Mouse (Mus musculus) limb, embryonic 14.5 days (tissue): ENCODE data around the gene Plekhs1. TPM values are rescaled to one million over a fixed set of nuclear protein-coding genes. Genes with fewer than 3 reads are reported as not detected.
"Not testable (repeated sequence)": the region's sequence is repeated elsewhere in the genome, so short reads cannot be mapped to it uniquely, and the experiment has no call there.

ENCODE experiments used
- ATAC-seq: fragments of 200-750 bp; cut with Nextera tagmentation; 2 replicates; pipeline ENCODE4 v1.8.0; 2017; ENCODE audit warnings: low read depth, moderate number of reproducible peaks, moderate TSS enrichment; ENCODE audit not compliant: low FRiP score
- DNase-seq: peaks from one replicate; pipeline ENCODE4 v3.0.0-alpha.2; 2015; ENCODE audit warnings: low spot score
- H3K27ac ChIP-seq: fragments of 300-500 bp; sonication (generic); replicated peaks from 2 replicates; pipeline ENCODE4 v1.5.1; 2014; ENCODE audit warnings: low read depth, mild to moderate bottlenecking, low read length, moderate library complexity, mixed read lengths
- H3K27me3 ChIP-seq: fragments of 300-500 bp; sonication (generic); 2 replicates; pipeline ENCODE4 v1.6.1; 2014; ENCODE audit warnings: low read length, mixed read lengths; ENCODE audit not compliant: control insufficient read depth, insufficient read depth
- H3K36me3 ChIP-seq: fragments of 300-500 bp; sonication (generic); 2 replicates; pipeline ENCODE4 v1.6.1; 2014; ENCODE audit warnings: mild to moderate bottlenecking, low read length, moderate library complexity, mixed read lengths; ENCODE audit not compliant: control insufficient read depth, insufficient read depth
- H3K4me1 ChIP-seq: fragments of 300-500 bp; sonication (generic); 2 replicates; pipeline ENCODE4 v1.6.1; 2014; ENCODE audit warnings: antibody characterized with exemption, low read length, mixed read lengths; ENCODE audit not compliant: control insufficient read depth, insufficient read depth
- H3K4me2 ChIP-seq: fragments of 300-500 bp; sonication (generic); replicated peaks from 2 replicates; pipeline ENCODE4 v1.6.1; 2014; ENCODE audit warnings: low read depth, mild to moderate bottlenecking, low read length, moderate library complexity; ENCODE audit not compliant: severe bottlenecking
- H3K4me3 ChIP-seq: fragments of 300-500 bp; sonication (generic); replicated peaks from 2 replicates; pipeline ENCODE4 v1.5.1; 2014; ENCODE audit warnings: low read length
- H3K9ac ChIP-seq: fragments of 300-500 bp; sonication (generic); 2 replicates; pipeline ENCODE4 v1.6.1; 2014; ENCODE audit warnings: mild to moderate bottlenecking, low read depth, low read length, moderate library complexity; ENCODE audit not compliant: severe bottlenecking
- H3K9me3 ChIP-seq: fragments of 300-500 bp; sonication (generic); 2 replicates; pipeline ENCODE4 v1.6.1; 2016; ENCODE audit warnings: low read length; ENCODE audit not compliant: control insufficient read depth
- POLR2A ChIP-seq: fragments of 200-500 bp; IDR thresholded peaks from 2 replicates; pipeline ENCODE4 v1.8.0; 2012; ENCODE audit warnings: inconsistent platforms, mild to moderate bottlenecking, moderate library complexity, borderline replicate concordance; ENCODE audit not compliant: insufficient read depth, insufficient read length; ENCODE audit errors: extremely low read depth
- WGBS: fragments of 180-500 bp; shearing (Covaris S2); extraction: QIAGEN DNeasy Blood & Tissue Kit; methylation state at CpG from one replicate; pipeline ENCODE4 v1.1.7; 2014; 5-methylcytosine and 5-hydroxymethylcytosine counted together
- polyA plus RNA-seq, 2 experiments: library from polyadenylated mRNA; depleted of rRNA in 1 of 2; stranded (reverse) in 1 of 2; unstranded in 1 of 2; fragments of >200 nt; fragmentation: Nextera tagmentation in 1 of 2; extraction: Ambion mirVana in 1 of 2; gene quantifications; 2 replicates each; pipeline versions ENCODE4 v1.2.1 to v1.2.3; 2012 to 2014

Plekhs1 gene
- polyA plus RNA-seq, 2 experiments, result 0.26 TPM; not detected in 1

GRCm38 (mm10) chr19:56487339-56487738, 25.9 kb downstream of the Plekhs1 start:
- ATAC-seq, result no peak
- Histone ChIP-seq H3K4me3 (no peak overlapping the region), H3K27me3 (no peaks in the 10 kb centered on the region), H3K4me2 (no peak overlapping the region), H3K27ac (no peak overlapping the region), H3K36me3 (no peaks in the 10 kb centered on the region), H3K9ac (no peak overlapping the region), H3K4me1 (0 out of 2 replicates have a peak, but pooled peaks cover 3% of the 10 kb centered on the region), H3K9me3 (no peaks in the 10 kb centered on the region)
- 82% methylated on average over 2 of the region's 2 CpGs for WGBS
- no peak for TF ChIP-seq POLR2A
- DNase-seq, result no peak

- no peak for TF ChIP-seq POLR2A
- no peak overlapping the region for H3K27ac ChIP-seq
- WGBS, result 58% methylated on average over 6 of the region's 6 CpGs
- ATAC-seq (no peak), DNase-seq (no peak)
- no peaks in the 10 kb centered on the region for H3K36me3 ChIP-seq
- no peaks in the 10 kb centered on the region for H3K4me1 ChIP-seq
- H3K9ac ChIP-seq, result no peak overlapping the region
- no peak overlapping the region for H3K4me3 ChIP-seq
- H3K27me3 ChIP-seq, result no peaks in the 10 kb centered on the region
- H3K4me2 ChIP-seq, result no peak overlapping the region
- no peaks in the 10 kb centered on the region for H3K9me3 ChIP-seq
Measured at GRCm38 (mm10) chr19:56489601-56490000, 28.2 kb downstream of the Plekhs1 start.

GRCm38 (mm10) chr19:56494157-56494556, 32.7 kb downstream of the Plekhs1 start:
- H3K36me3 ChIP-seq, H3K4me1 ChIP-seq, H3K9ac ChIP-seq, H3K4me3 ChIP-seq, H3K9me3 ChIP-seq, H3K27ac ChIP-seq, H3K4me2 ChIP-seq, DNase-seq, ATAC-seq, H3K27me3 ChIP-seq: not testable (repeated sequence)
- no CpG with 5 or more reads among the region's 2 CpGs for WGBS

- not testable (repeated sequence) for H3K4me3 ChIP-seq, ATAC-seq, H3K27me3 ChIP-seq, H3K4me2 ChIP-seq, DNase-seq, H3K36me3 ChIP-seq, H3K9me3 ChIP-seq, H3K4me1 ChIP-seq, H3K27ac ChIP-seq, H3K9ac ChIP-seq
- WGBS, result no CpG with 5 or more reads among the region's 5 CpGs
Measured at GRCm38 (mm10) chr19:56503069-56503468, 41.6 kb downstream of the Plekhs1 start.

- not testable (repeated sequence) for H3K4me2 ChIP-seq, H3K9me3 ChIP-seq, H3K4me1 ChIP-seq, ATAC-seq, H3K36me3 ChIP-seq, H3K9ac ChIP-seq, H3K4me3 ChIP-seq, H3K27ac ChIP-seq, H3K27me3 ChIP-seq, DNase-seq
- WGBS, result no CpG with 5 or more reads among the region's 5 CpGs
Measured at GRCm38 (mm10) chr19:56503525-56503924, 42.1 kb downstream of the Plekhs1 start.

- H3K4me1 ChIP-seq, H3K36me3 ChIP-seq, H3K4me2 ChIP-seq, H3K4me3 ChIP-seq, H3K9me3 ChIP-seq, H3K9ac ChIP-seq, DNase-seq, ATAC-seq, H3K27me3 ChIP-seq, H3K27ac ChIP-seq: not testable (repeated sequence)
- no CpG with 5 or more reads among the region's 4 CpGs for WGBS
Measured at GRCm38 (mm10) chr19:56511207-56511606, 49.8 kb downstream of the Plekhs1 start.

GRCm38 (mm10) chr19:56513527-56513926, 52.1 kb downstream of the Plekhs1 start:
- not testable (repeated sequence) for H3K4me1 ChIP-seq, H3K36me3 ChIP-seq, ATAC-seq, H3K4me2 ChIP-seq, H3K9ac ChIP-seq, H3K4me3 ChIP-seq, H3K9me3 ChIP-seq, H3K27ac ChIP-seq, H3K27me3 ChIP-seq, DNase-seq
- no CpG with 5 or more reads among the region's 2 CpGs for WGBS

- not testable (repeated sequence) for H3K9me3 ChIP-seq, DNase-seq, H3K4me1 ChIP-seq, H3K27me3 ChIP-seq, H3K4me2 ChIP-seq, H3K4me3 ChIP-seq, H3K27ac ChIP-seq, ATAC-seq, H3K36me3 ChIP-seq, H3K9ac ChIP-seq
- no CpG with 5 or more reads among the region's 7 CpGs for WGBS
Measured at GRCm38 (mm10) chr19:56519408-56519807, 58.0 kb downstream of the Plekhs1 start.
